Mouse (Mus musculus) inflammation-experienced regulatory T-cells, adult 16 weeks (primary cell): ENCODE results near the gene Vtcn1. TPM values are rescaled to one million over a fixed set of nuclear protein-coding genes. Genes with fewer than 3 reads are reported as not detected.

Experiments used
- polyA plus RNA-seq: library from polyadenylated mRNA; unstranded; fragments of 100-300 nt; shearing (Covaris generic); gene quantifications from one replicate; pipeline ENCODE4 v1.2.1, GENCODE M21; 2017

The Vtcn1 gene
- polyA plus RNA-seq, result not detected

GRCm38 (mm10) chr3:100825225-100825965, at the start of gene Vtcn1:
Gene Vtcn1 (plus strand): TSS chr3:100825459.

GRCm38 (mm10) chr3:100921825-100922505, 96.7 kb downstream of the Vtcn1 start, which contains the start of gene Trim45:
Gene Trim45 (plus strand): TSS chr3:100922202.

Other genes with a start within 250 kb of the Vtcn1 start
- gene Man1a2, start 140.0 kb upstream of the Vtcn1 start, polyA plus RNA-seq, result 58.3 TPM
- gene Trim45, start 96.7 kb downstream of the Vtcn1 start, polyA plus RNA-seq, result 1.5 TPM
- 17.9 TPM for gene Ttf2, start 144.2 kb downstream of the Vtcn1 start, polyA plus RNA-seq
- 39.5 TPM for gene Cd101, start 204.1 kb downstream of the Vtcn1 start, polyA plus RNA-seq